Mouse (Mus musculus) lung, embryonic 14.5 days (tissue): ENCODE results near the gene Exoc6b. TPM values are rescaled to one million over a fixed set of nuclear protein-coding genes. Genes with fewer than 3 reads are reported as not detected.
A peak's percentile ranks its signal among the peaks of the same experiment; 100 is the strongest.

Source experiments
- ATAC-seq: fragments of 200-750 bp; cut with Nextera tagmentation; 2 replicates; pipeline ENCODE4 v1.8.0; 2017; ENCODE audit warnings: mild to moderate bottlenecking, moderate TSS enrichment, moderate library complexity; ENCODE audit not compliant: insufficient read depth
- DNase-seq: peaks from one replicate; pipeline ENCODE4 v3.0.0-alpha.2; 2015
- H3K27ac ChIP-seq: fragments of 300-500 bp; sonication (generic); 2 replicates; pipeline ENCODE4 v1.5.1; 2014; ENCODE audit warnings: low read depth, mild to moderate bottlenecking, moderate library complexity
- H3K27me3 ChIP-seq: fragments of 300-500 bp; sonication (generic); 2 replicates; pipeline ENCODE4 v1.6.1; 2014; ENCODE audit warnings: low read length, control low read depth; ENCODE audit not compliant: insufficient read depth
- H3K36me3 ChIP-seq: fragments of 300-500 bp; sonication (generic); 2 replicates; pipeline ENCODE4 v1.6.1; 2014; ENCODE audit warnings: control low read depth; ENCODE audit not compliant: insufficient read depth
- H3K4me1 ChIP-seq: fragments of 300-500 bp; sonication (generic); 2 replicates; pipeline ENCODE4 v1.6.1; 2014; ENCODE audit warnings: antibody characterized with exemption, control low read depth; ENCODE audit not compliant: insufficient read depth
- H3K4me2 ChIP-seq: fragments of 300-500 bp; sonication (generic); 2 replicates; pipeline ENCODE4 v1.6.1; 2014; ENCODE audit warnings: mild to moderate bottlenecking
- H3K4me3 ChIP-seq: fragments of 300-500 bp; sonication (generic); 2 replicates; pipeline ENCODE4 v1.5.1; 2014; ENCODE audit warnings: low read depth, low read length
- H3K9ac ChIP-seq: fragments of 300-500 bp; sonication (generic); 2 replicates; pipeline ENCODE4 v1.6.1; 2014
- H3K9me3 ChIP-seq: fragments of 300-500 bp; sonication (generic); 2 replicates; pipeline ENCODE4 v1.6.1; 2016; ENCODE audit warnings: low read depth, low read length, control low read depth
- CTCF ChIP-seq: IDR thresholded peaks from 2 replicates; pipeline ENCODE4 v1.5.1; 2016; ENCODE audit warnings: antibody characterized with exemption, low read depth
- WGBS: fragments of 180-500 bp; shearing (Covaris S2); extraction: QIAGEN DNeasy Blood & Tissue Kit; methylation state at CpG from one replicate; pipeline ENCODE4 v1.1.7; 2014; 5-methylcytosine and 5-hydroxymethylcytosine counted together
- polyA plus RNA-seq: library from polyadenylated mRNA; unstranded; fragments of >200 nt; fragmentation: Nextera tagmentation; extraction: Ambion mirVana; gene quantifications from 2 replicates; pipeline ENCODE4 v1.2.1, GENCODE M21; 2014

The Exoc6b gene
- polyA plus RNA-seq, 1 experiment from 2014 or later = 40.4 TPM

DNA sequence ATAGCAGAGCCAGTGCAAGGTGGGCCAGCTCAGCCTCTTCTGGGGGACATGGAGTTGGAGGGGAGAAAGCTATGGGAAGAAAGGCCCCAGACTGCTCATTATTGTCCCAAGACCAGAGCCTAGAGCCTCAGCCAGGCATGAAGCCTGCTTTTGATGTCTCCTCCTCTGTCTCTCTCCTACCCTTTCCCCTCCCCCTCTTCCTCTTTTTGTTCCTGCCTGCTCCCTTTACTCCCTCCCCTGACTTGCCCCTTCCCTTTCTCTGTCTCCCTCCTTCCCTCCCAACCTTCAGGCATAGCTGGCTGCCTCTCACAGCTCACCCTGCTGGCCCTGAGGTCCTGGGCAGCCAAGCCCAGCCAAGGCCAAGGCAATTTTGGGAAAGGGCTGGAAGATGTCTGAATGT is 499.7 kb downstream of the Exoc6b start:
- ATAC-seq (0 out of 2 replicates have a peak, but pooled peaks have one; percentile 2), DNase-seq (peak; percentile 17)
- Histone ChIP-seq H3K4me3 (no peak overlapping the region), H3K4me2 (no peak overlapping the region), H3K27ac (no peak overlapping the region), H3K4me1 (no peaks in the 10 kb centered on the region), H3K9ac (no peak overlapping the region), H3K9me3 (no peaks in the 10 kb centered on the region), H3K27me3 (0 out of 2 replicates have a peak, but pooled peaks cover 8% of the 10 kb centered on the region), H3K36me3 (no peaks in the 10 kb centered on the region)
- 0 out of 2 replicates have a peak, but pooled peaks have one; percentile 4 for TF ChIP-seq CTCF

DNA sequence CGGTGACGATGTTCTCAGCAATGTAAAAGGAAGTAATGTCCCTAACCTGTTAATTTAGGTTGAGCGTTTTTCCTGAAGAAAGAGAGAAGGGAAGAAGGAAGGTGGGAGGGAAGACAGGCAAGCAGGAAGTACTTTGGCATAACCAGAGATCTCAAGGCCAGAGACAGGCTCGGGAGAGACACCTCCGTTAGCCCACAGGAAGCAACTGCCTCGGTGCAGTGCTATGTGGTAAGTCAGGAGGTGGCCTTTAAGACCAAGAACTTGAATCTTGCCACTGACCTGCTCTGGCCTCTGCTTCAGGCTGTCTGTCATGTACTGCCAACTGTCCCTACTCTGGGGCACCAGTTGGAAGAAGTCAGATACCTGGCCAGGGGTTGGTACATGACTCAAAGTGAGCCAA is 500.4 kb downstream of the Exoc6b start:
- DNase-seq = no peak
- TF ChIP-seq CTCF = no peak
- Histone ChIP-seq H3K4me1 (no peaks in the 10 kb centered on the region), H3K27me3 (0 out of 2 replicates have a peak, but pooled peaks cover 8% of the 10 kb centered on the region), H3K9ac (no peak overlapping the region), H3K36me3 (no peaks in the 10 kb centered on the region), H3K9me3 (no peaks in the 10 kb centered on the region), H3K4me3 (no peak overlapping the region), H3K4me2 (no peak overlapping the region), H3K27ac (no peak overlapping the region)
- no peak for ATAC-seq
- WGBS = 71% methylated on average over 6 of the region's 6 CpGs

Other genes with a start within 250 kb of the Exoc6b start
- gene Spr, start 68.3 kb upstream of the Exoc6b start, polyA plus RNA-seq = 83.3 and 90.9 TPM in 2 replicates
- gene Emx1, start 117.9 kb upstream of the Exoc6b start, polyA plus RNA-seq = 0.23 TPM in 1 of 2 replicates, not detected in the other